Mouse (Mus musculus): Measurements from ENCODE around the gene Plekhg5. TPM values are rescaled to one million over a fixed set of nuclear protein-coding genes. Genes with fewer than 3 reads are reported as not detected.

The Plekhg5 gene
- polyA plus RNA-seq, 1 experiment from 2014 or later: 20.9 TPM

- Histone ChIP-seq H3K36me3 (peaks cover 33% of the 10 kb centered on the region), H3K27me3 (no peaks in the 10 kb centered on the region), H3K27ac (peak within 1 kb of the TSS; percentile 51), H3K9me3 (replicated peaks) (no peaks in the 10 kb centered on the region), H3K9ac (peak within 1 kb of the TSS; percentile 97), H3K4me2 (peak within 1 kb of the TSS; percentile 90), H3K4me3 (replicated peaks) (peak within 1 kb of the TSS; percentile 100), H3K4me1 (peaks cover 42% of the 10 kb centered on the region)
- WGBS: under 1% methylated on average over 83 of the region's 86 CpGs
- ATAC-seq (replicated peaks; ENCODE audit: low FRiP score): peak; percentile 85
Observed at GRCm38 (mm10) chr4:152038985-152039830, 33.1 kb upstream of the Plekhg5 start, which contains the start of gene Nol9. Gene Nol9 (plus strand): TSS chr4:152039321.

DNA sequence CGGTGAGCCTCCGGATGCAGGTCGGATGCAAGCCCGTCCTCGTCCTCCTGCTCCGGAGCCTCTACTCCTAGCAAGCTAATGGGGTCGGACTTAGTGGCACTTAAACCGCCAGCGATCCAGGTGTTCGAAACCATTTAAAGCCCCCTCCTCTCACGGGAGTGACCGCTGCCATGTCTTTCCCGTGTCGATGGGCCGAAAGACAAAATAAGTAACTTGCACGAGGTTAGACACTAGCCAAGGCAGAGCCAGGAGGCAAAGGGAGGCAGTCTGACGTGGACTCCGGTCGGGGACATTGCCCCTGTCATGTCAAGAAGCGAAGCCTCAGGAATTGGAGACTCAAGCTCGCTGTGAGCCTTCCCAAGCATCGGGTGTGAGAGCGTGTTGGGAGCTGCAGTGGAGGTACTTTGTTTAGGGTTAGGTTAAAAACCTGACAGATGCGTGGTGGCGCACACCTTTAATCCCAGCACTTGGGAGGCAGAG is 32.4 kb upstream of the Plekhg5 start:
- H3K27ac ChIP-seq: peak overlapping the region; percentile 51; the same call in 1 of the 2 replicates
- ATAC-seq (replicated peaks; ENCODE audit: low FRiP score): no peak
- WGBS: 4% methylated on average over 25 of the region's 25 CpGs

GRCm38 (mm10) chr4:152041924-152042641 is 30.2 kb upstream of the Plekhg5 start:
- Histone ChIP-seq H3K4me1 (peaks cover 42% of the 10 kb centered on the region), H3K4me3 (replicated peaks) (no peak overlapping the region), H3K27me3 (no peaks in the 10 kb centered on the region), H3K4me2 (peak overlapping the region; percentile 10), H3K36me3 (peaks cover 62% of the 10 kb centered on the region), H3K9ac (no peak overlapping the region), H3K9me3 (replicated peaks) (no peaks in the 10 kb centered on the region), H3K27ac (peak overlapping the region; percentile 34)
- no peak; the same call in 1 of the 2 replicates for ATAC-seq (replicated peaks; ENCODE audit: low FRiP score)
- WGBS: 70% methylated on average over 22 of the region's 22 CpGs

More for the DNA sequence above, 32.4 kb upstream of the Plekhg5 start:
- Histone ChIP-seq H3K4me2 (peak overlapping the region; percentile 90), H3K9me3 (replicated peaks) (no peaks in the 10 kb centered on the region), H3K4me3 (replicated peaks) (peak overlapping the region; percentile 100), H3K9ac (peak overlapping the region; percentile 97), H3K27me3 (no peaks in the 10 kb centered on the region), H3K4me1 (peaks cover 42% of the 10 kb centered on the region), H3K36me3 (peaks cover 40% of the 10 kb centered on the region)

DNA sequence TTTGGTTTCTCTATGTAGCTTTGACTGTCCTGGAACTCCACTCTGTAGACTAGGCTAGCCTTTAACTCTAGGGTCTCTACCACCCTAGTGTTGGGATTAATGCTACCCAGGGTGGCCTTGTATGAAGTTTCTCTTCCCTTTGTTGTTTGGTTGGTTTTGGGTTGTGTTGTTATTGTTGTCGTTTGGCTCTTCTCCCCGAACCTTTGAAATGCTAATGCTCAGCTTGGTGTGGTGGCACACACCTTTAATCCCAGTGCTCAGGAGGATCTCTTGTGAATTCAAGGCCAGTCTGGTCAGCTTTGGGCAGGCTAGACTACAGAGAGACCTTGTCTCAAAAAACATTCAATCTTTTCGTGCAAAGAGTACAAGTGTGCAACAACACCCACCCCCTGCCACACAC is 29.1 kb upstream of the Plekhg5 start:
- H3K9ac ChIP-seq: no peak overlapping the region
- H3K4me2 ChIP-seq: no peak overlapping the region
- WGBS: 82% methylated on average over 3 of the region's 3 CpGs
- no peak for ATAC-seq (replicated peaks; ENCODE audit: low FRiP score)
- no peak overlapping the region for H3K27ac ChIP-seq
- H3K4me3 ChIP-seq (replicated peaks): no peak overlapping the region
- no peaks in the 10 kb centered on the region for H3K9me3 ChIP-seq (replicated peaks)
- H3K27me3 ChIP-seq: no peaks in the 10 kb centered on the region
- peaks cover 73% of the 10 kb centered on the region for H3K36me3 ChIP-seq
- peaks cover 41% of the 10 kb centered on the region for H3K4me1 ChIP-seq

- 68% methylated on average over 6 of the region's 6 CpGs for WGBS
- Histone ChIP-seq H3K27me3 (no peaks in the 10 kb centered on the region), H3K27ac (no peak overlapping the region), H3K4me1 (peaks cover 32% of the 10 kb centered on the region), H3K36me3 (peaks cover 86% of the 10 kb centered on the region), H3K4me3 (replicated peaks) (no peak overlapping the region), H3K9ac (no peak overlapping the region), H3K9me3 (replicated peaks) (no peaks in the 10 kb centered on the region), H3K4me2 (no peak overlapping the region)
- ATAC-seq (replicated peaks; ENCODE audit: low FRiP score): no peak
Observed at GRCm38 (mm10) chr4:152044609-152045008, 27.7 kb upstream of the Plekhg5 start.

DNA sequence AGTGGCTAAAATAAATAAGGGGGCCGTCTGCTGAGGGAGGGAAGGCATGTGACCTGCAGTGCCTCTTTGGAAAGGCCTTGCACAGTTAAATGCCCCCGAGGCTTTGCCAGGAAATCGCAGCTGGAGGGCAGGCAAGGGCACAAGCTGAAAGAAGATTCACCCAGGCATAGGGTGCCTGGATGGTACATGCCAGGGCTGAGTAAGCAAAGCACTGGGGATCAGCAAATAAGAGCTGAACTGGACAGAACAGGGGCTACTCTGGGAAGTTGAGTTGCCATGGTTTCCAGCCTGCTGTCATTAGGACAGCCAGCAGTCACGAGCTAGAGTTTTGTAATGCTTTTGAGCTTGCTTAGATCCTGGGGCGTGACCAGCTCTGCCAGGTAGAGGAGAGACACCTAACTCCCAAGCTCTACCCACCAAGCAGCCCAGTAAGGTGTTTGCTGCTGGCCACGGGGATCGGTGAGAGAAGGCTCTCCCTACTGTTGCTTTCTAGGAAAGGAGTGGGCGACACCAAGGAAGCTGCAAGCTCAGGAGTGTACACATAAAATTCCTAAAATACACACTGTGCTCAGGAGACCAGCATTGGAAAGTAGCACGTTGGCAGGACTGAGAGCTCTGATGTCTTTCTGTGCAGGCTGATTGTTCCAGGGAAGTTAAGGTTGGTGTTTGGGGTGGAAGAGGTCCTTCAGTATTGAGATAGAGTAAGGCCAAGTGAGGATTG is 9.7 kb upstream of the Plekhg5 start:
- H3K4me3 ChIP-seq (replicated peaks): no peak overlapping the region
- 0 out of 2 replicates have a peak, but pooled peaks cover 8% of the 10 kb centered on the region for H3K4me1 ChIP-seq
- ATAC-seq (replicated peaks; ENCODE audit: low FRiP score): peak; percentile 54; the same call in 1 of the 2 replicates
- peaks cover 51% of the 10 kb centered on the region for H3K36me3 ChIP-seq
- H3K27ac ChIP-seq: 0 out of 2 replicates have a peak overlapping the region, but pooled peaks have one; percentile 24
- H3K9me3 ChIP-seq (replicated peaks): no peaks in the 10 kb centered on the region
- no peak overlapping the region for H3K4me2 ChIP-seq
- no peaks in the 10 kb centered on the region for H3K27me3 ChIP-seq
- 62% methylated on average over 9 of the region's 9 CpGs for WGBS
- no peak overlapping the region for H3K9ac ChIP-seq

- Histone ChIP-seq H3K27me3 (no peaks in the 10 kb centered on the region), H3K36me3 (0 out of 2 replicates have a peak, but pooled peaks cover 7% of the 10 kb centered on the region), H3K9ac (no peak overlapping the region), H3K9me3 (replicated peaks) (no peaks in the 10 kb centered on the region), H3K4me2 (no peak overlapping the region), H3K27ac (no peak overlapping the region), H3K4me1 (peaks cover 8% of the 10 kb centered on the region), H3K4me3 (replicated peaks) (no peak overlapping the region)
- no peak for ATAC-seq (replicated peaks; ENCODE audit: low FRiP score)
Observed at GRCm38 (mm10) chr4:152067280-152067679, 5.0 kb upstream of the Plekhg5 start.

- WGBS: 84% methylated on average over 6 of the region's 6 CpGs
- H3K4me2 ChIP-seq: no peak overlapping the region
- H3K36me3 ChIP-seq: 0 out of 2 replicates have a peak, but pooled peaks cover 3% of the 10 kb centered on the region
- H3K9me3 ChIP-seq (replicated peaks): no peaks in the 10 kb centered on the region
- no peak overlapping the region for H3K9ac ChIP-seq
- peaks cover 11% of the 10 kb centered on the region for H3K4me1 ChIP-seq
- H3K27me3 ChIP-seq: no peaks in the 10 kb centered on the region
- no peak for ATAC-seq (replicated peaks; ENCODE audit: low FRiP score)
- no peak overlapping the region for H3K27ac ChIP-seq
- H3K4me3 ChIP-seq (replicated peaks): no peak overlapping the region
Observed at GRCm38 (mm10) chr4:152068166-152068724, 4.1 kb upstream of the Plekhg5 start.

DNA sequence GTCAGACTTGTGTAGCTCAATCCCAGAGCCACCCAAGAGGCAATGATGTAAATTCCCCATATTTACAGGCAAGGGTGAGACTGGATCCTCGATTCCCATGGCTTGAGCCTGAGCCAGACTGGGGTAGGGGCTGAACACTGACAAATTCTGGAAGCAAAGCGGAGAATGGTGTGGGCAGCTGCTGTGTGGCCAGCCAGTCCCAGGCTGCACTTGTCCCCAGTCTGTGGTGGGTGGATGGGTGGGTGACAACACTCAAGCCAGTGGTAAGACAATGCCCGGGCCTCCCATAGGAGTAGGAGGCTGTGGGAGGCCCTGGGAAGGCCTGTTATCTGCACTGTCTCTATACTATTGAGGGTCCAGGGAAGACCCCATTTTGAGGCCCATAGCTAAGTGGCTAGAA is 3.1 kb upstream of the Plekhg5 start:
- Histone ChIP-seq H3K27ac (no peak overlapping the region), H3K4me2 (no peak overlapping the region), H3K9me3 (replicated peaks) (no peaks in the 10 kb centered on the region), H3K36me3 (0 out of 2 replicates have a peak, but pooled peaks cover 3% of the 10 kb centered on the region), H3K4me3 (replicated peaks) (no peak overlapping the region), H3K27me3 (no peaks in the 10 kb centered on the region), H3K9ac (no peak overlapping the region), H3K4me1 (peaks cover 17% of the 10 kb centered on the region)
- 87% methylated on average over 3 of the region's 3 CpGs for WGBS
- ATAC-seq (replicated peaks; ENCODE audit: low FRiP score): no peak

DNA sequence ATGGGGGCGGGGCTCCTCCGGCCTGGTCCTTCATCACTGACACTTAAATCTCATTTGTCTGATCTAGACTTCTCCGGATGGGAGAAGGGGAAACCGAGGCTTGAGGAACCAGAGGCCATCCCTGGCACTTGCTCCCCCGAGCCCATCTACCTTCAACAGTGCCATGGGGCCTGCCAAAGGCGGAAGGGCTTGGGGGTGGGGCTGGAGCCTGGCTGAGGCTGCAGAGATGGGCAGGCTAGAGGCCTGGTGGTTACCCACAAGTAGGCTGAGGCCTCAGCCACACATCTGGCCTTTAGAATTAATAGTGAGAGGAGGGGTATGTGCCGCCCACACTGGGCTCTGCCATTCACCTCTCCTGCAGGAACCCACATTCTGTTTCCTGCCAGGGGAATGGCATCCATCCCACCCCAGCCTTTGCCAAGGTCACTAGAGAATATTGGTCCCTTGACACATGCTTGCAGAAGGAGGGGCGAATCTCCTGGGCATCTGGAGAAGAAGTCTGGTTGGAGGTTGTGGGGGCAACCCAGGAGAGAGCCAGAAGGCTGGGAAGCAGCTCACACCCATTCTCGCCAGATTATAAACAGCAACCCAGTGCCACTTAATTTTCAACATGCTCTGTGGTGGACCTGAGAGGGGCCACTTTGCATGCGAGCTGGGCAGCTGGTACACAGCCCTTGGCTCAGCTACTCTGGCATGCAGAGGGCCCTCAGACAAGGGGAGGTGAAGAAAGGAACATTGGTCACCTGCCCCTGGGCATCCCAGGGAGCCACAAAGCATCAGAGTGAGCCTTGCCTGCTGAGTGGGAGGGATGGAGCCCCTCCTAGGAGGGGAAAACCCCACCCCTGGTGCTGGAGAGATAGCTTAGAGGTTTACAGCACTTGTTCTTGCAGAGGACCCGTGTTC is 1.6 kb upstream of the Plekhg5 start:
- Histone ChIP-seq H3K36me3 (0 out of 2 replicates have a peak, but pooled peaks cover 2% of the 10 kb centered on the region), H3K27me3 (no peaks in the 10 kb centered on the region), H3K4me1 (peaks cover 25% of the 10 kb centered on the region), H3K9ac (no peak overlapping the region), H3K9me3 (replicated peaks) (no peaks in the 10 kb centered on the region), H3K4me2 (no peak overlapping the region), H3K4me3 (replicated peaks) (no peak overlapping the region), H3K27ac (no peak overlapping the region)
- 74% methylated on average over 11 of the region's 11 CpGs for WGBS
- no peak for ATAC-seq (replicated peaks; ENCODE audit: low FRiP score)
